Mouse (Mus musculus) intestine, embryonic 15.5 days (tissue): ENCODE data around the gene Cenpt. TPM values are rescaled to one million over a fixed set of nuclear protein-coding genes. Genes with fewer than 3 reads are reported as not detected.

ENCODE experiments used
- ATAC-seq: fragments of 200-750 bp; cut with Nextera tagmentation; 2 replicates; pipeline ENCODE4 v1.8.0; 2017; ENCODE audit warnings: moderate TSS enrichment, moderate library complexity
- H3K27ac ChIP-seq: fragments of 300-500 bp; sonication (generic); 2 replicates; pipeline ENCODE4 v1.5.1; 2015; ENCODE audit warnings: mild to moderate bottlenecking, inconsistent platforms
- H3K27me3 ChIP-seq: fragments of 300-500 bp; sonication (generic); replicated peaks from 2 replicates; pipeline ENCODE4 v1.6.1; 2015; ENCODE audit warnings: inconsistent platforms
- H3K36me3 ChIP-seq: fragments of 300-500 bp; sonication (generic); 2 replicates; pipeline ENCODE4 v1.6.1; 2015; ENCODE audit warnings: inconsistent platforms
- H3K4me1 ChIP-seq: fragments of 300-500 bp; sonication (generic); replicated peaks from 2 replicates; pipeline ENCODE4 v1.6.1; 2015; ENCODE audit warnings: inconsistent platforms
- H3K4me2 ChIP-seq: fragments of 300-500 bp; sonication (generic); replicated peaks from 2 replicates; pipeline ENCODE4 v1.6.1; 2015; ENCODE audit warnings: mild to moderate bottlenecking, inconsistent platforms
- H3K4me3 ChIP-seq: fragments of 300-500 bp; sonication (generic); replicated peaks from 2 replicates; pipeline ENCODE4 v1.5.1; 2015; ENCODE audit warnings: inconsistent platforms
- H3K9ac ChIP-seq: fragments of 300-500 bp; sonication (generic); 2 replicates; pipeline ENCODE4 v1.6.1; 2015; ENCODE audit warnings: inconsistent platforms
- H3K9me3 ChIP-seq: fragments of 300-500 bp; sonication (generic); 2 replicates; pipeline ENCODE4 v1.6.1; 2016; ENCODE audit warnings: inconsistent platforms
- WGBS: fragments of 180-500 bp; shearing (Covaris S2); methylation state at CpG from one replicate; pipeline ENCODE4 v1.1.7; 2015; 5-methylcytosine and 5-hydroxymethylcytosine counted together
- polyA plus RNA-seq: library from polyadenylated mRNA; unstranded; fragments of >200 nt; fragmentation: Nextera tagmentation; extraction: Ambion mirVana; gene quantifications from 2 replicates; pipeline ENCODE4 v1.2.1, GENCODE M21; 2015

The Cenpt gene
- polyA plus RNA-seq, 1 experiment from 2014 or later, result 34.9 TPM

DNA sequence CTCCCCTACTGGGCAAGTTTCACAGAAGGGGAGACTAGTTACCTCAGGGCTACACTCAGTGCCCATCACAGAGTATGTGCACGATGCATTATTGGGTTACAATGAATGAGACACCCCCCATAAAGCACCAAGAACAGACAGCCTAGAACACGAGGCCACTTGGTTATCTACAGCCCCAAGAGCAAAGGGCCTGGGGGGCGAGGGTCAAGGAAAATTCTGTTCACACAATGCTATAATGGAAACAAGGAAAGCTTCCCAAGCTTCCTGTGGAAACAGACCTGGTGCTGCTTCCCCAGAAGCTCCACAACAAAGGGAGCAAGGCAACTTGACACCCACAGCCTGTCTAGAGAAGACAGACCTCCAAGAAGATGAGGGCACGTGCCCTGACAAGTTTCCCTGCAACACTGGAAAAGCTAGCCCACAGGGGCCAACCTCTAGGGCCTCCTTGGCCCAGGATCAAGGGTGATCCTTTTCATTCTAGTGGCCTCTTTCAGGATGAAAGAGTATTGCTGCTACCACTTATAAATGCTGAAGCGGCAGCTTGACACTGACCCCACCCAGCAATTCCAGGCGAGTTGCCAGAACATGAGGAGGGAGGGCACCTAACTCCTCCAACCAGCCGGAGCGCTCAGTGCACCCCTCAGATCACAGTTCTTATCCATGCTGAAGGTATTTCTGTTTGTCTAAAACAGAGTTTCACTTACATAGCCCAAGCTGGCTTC is 53.8 kb downstream of the Cenpt start:
- Histone ChIP-seq H3K4me1 (peaks cover 11% of the 10 kb centered on the region), H3K4me3 (no peak overlapping the region), H3K9ac (peak overlapping the region; percentile 28; the same call in 1 of the 2 replicates), H3K4me2 (peak overlapping the region; percentile 5; the same call in 1 of the 2 replicates), H3K9me3 (no peaks in the 10 kb centered on the region), H3K27me3 (no peaks in the 10 kb centered on the region), H3K36me3 (no peaks in the 10 kb centered on the region), H3K27ac (peak overlapping the region; percentile 61; the same call in 1 of the 2 replicates)
- 39% methylated on average over 8 of the region's 8 CpGs for WGBS
- ATAC-seq, result peak; percentile 82

DNA sequence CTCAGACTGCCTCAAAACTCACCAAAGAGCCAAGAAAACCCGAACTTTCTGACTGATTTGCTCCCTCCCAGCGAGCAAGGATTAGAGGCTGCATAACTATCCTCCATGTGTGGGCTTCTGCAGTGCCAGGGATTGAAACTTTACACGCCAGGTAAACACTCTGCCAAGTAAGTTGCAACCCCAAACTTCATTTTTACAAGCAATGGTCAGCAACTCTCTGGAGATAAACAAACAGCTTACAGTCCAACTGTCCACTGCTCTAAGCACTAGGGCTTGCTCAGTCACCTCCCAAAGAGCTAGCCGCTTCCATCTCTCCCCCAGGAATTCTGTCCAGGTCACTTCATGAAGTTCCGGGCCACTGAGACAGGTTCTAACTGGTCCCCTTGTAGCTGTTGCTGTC is 54.7 kb downstream of the Cenpt start:
- H3K27me3 ChIP-seq, result no peaks in the 10 kb centered on the region
- no peak for ATAC-seq
- no peak overlapping the region for H3K4me2 ChIP-seq
- no peak overlapping the region for H3K4me3 ChIP-seq
- no peak overlapping the region for H3K27ac ChIP-seq
- peaks cover 16% of the 10 kb centered on the region for H3K4me1 ChIP-seq
- WGBS, result 90% methylated on average over 5 of the region's 5 CpGs
- no peak overlapping the region for H3K9ac ChIP-seq
- H3K36me3 ChIP-seq, result no peaks in the 10 kb centered on the region
- H3K9me3 ChIP-seq, result no peaks in the 10 kb centered on the region

DNA sequence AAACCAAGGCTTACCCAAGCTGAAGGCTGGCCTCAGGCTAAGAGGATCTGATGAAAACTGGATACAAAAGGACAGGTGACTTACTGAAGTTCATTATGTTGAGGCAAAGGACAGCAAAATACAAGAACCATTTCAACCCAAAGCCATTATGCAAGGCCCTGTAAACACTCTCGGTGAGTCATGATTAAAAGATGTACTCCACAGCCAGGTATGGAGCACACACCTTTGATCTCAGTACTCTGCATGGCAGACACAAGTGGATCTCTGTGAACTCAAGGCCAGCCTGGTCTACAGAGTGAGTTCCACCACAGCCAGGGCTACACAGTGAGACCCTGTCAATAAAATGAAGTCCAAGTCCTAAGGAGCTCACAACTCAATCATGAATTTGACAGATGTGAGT is 57.3 kb downstream of the Cenpt start:
- H3K27ac ChIP-seq, result no peak overlapping the region
- H3K9me3 ChIP-seq, result no peaks in the 10 kb centered on the region
- no peak overlapping the region for H3K4me2 ChIP-seq
- no peaks in the 10 kb centered on the region for H3K27me3 ChIP-seq
- H3K4me1 ChIP-seq, result peaks cover 16% of the 10 kb centered on the region
- H3K36me3 ChIP-seq, result no peaks in the 10 kb centered on the region
- no peak overlapping the region for H3K9ac ChIP-seq
- no peak overlapping the region for H3K4me3 ChIP-seq
- WGBS, result 69% methylated on average over 1 of the region's 1 CpGs
- no peak for ATAC-seq

Other genes starting within 250 kb of the Cenpt start
- gene Ripor1, start 248.0 kb downstream of the Cenpt start, polyA plus RNA-seq, result 18.4 and 18.5 TPM in 2 replicates
- gene Ctcf, start 216.7 kb downstream of the Cenpt start, polyA plus RNA-seq, result 96.4 and 106 TPM in 2 replicates
- gene Agrp, start 215.9 kb downstream of the Cenpt start, polyA plus RNA-seq, result 0.57 and 0.88 TPM in 2 replicates
- gene Carmil2, start 167.0 kb downstream of the Cenpt start, polyA plus RNA-seq, result 1.0 and 1.1 TPM in 2 replicates
- gene Acd, start 152.2 kb downstream of the Cenpt start, polyA plus RNA-seq, result 46.1 and 51.1 TPM in 2 replicates
- 12.7 and 13.4 TPM in 2 replicates for gene Pard6a, start 152.1 kb downstream of the Cenpt start, polyA plus RNA-seq
- 0.13 TPM in 1 of 2 replicates, not detected in the other for gene 4933405L10Rik, start 145.6 kb downstream of the Cenpt start, polyA plus RNA-seq
- gene Enkd1, start 145.1 kb downstream of the Cenpt start, polyA plus RNA-seq, result 15.8 and 17.3 TPM in 2 replicates
- gene Gfod2, start 94.6 kb downstream of the Cenpt start, polyA plus RNA-seq, result 10.5 and 10.6 TPM in 2 replicates
- gene Ranbp10, start 25.9 kb downstream of the Cenpt start, polyA plus RNA-seq, result 8.5 and 8.9 TPM in 2 replicates
- not detected in 2 replicates for gene Tsnaxip1, start 25.5 kb downstream of the Cenpt start, polyA plus RNA-seq
- 54.9 and 60.0 TPM in 2 replicates for gene Thap11, start 1.9 kb upstream of the Cenpt start, polyA plus RNA-seq
- 192 and 253 TPM in 2 replicates for gene Nutf2, start 7.3 kb upstream of the Cenpt start, polyA plus RNA-seq
- 35.9 and 38.4 TPM in 2 replicates for gene Edc4, start 27.6 kb upstream of the Cenpt start, polyA plus RNA-seq
- 0.34 and 0.96 TPM in 2 replicates for gene Nrn1l, start 40.3 kb upstream of the Cenpt start, polyA plus RNA-seq
- 26.0 and 28.9 TPM in 2 replicates for gene Pskh1, start 47.2 kb upstream of the Cenpt start, polyA plus RNA-seq
- gene Ctrl, start 80.6 kb upstream of the Cenpt start, polyA plus RNA-seq, result 0.82 and 3.2 TPM in 2 replicates
- gene Psmb10, start 85.2 kb upstream of the Cenpt start, polyA plus RNA-seq, result 76.6 and 99.7 TPM in 2 replicates
- 2.1 and 2.3 TPM in 2 replicates for gene Lcat, start 90.1 kb upstream of the Cenpt start, polyA plus RNA-seq
- gene Slc12a4, start 112.8 kb upstream of the Cenpt start, polyA plus RNA-seq, result 23.9 and 24.0 TPM in 2 replicates
- not detected in 2 replicates for gene Dpep3, start 126.2 kb upstream of the Cenpt start, polyA plus RNA-seq
- gene Dus2, start 138.1 kb upstream of the Cenpt start, polyA plus RNA-seq, result 16.2 and 17.5 TPM in 2 replicates
- gene Dpep2nb, start 152.7 kb upstream of the Cenpt start, polyA plus RNA-seq, result not detected in 2 replicates
- gene Ddx28, start 158.6 kb upstream of the Cenpt start, polyA plus RNA-seq, result 14.2 and 15.5 TPM in 2 replicates
- gene Nfatc3, start 205.6 kb upstream of the Cenpt start, polyA plus RNA-seq, result 6.0 and 6.2 TPM in 2 replicates